Mouse (Mus musculus) liver, embryonic 14.5 days (tissue): Measurements from ENCODE around the gene Med24.

ENCODE experiments used
- CTCF ChIP-seq: IDR thresholded peaks from 2 replicates; pipeline ENCODE4 v1.5.1; 2016; ENCODE audit warnings: antibody characterized with exemption, low read depth, control low read depth
- EP300 ChIP-seq: IDR thresholded peaks from 2 replicates; pipeline ENCODE4 v1.6.1; 2016; ENCODE audit warnings: antibody characterized with exemption, low read depth

DNA sequence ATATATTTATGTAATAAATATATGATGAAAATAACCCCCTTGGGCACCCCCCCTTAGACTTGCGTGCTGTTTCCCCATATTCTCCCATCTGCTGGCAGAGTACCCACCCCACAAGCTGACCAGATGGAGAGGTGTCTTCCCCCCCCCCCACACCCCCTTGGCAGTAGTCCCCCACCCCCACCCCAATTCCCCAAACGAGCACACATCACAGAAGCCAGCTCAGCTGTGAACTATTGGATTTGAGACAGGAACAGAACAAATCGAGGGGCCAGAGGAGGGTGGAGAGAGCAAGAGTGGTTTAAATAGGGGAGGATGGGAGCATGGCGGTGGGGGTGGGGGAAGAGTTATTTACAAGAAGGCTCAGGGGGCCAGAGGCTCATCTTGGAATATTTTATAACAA, 38.5 kb upstream of the Med24 start:
- TF ChIP-seq CTCF (no peak), EP300 (no peak)
